Mouse (Mus musculus) ovary, adult 10 weeks (tissue): ENCODE results near the gene Antxrl. TPM values are rescaled to one million over a fixed set of nuclear protein-coding genes. Genes with fewer than 3 reads are reported as not detected.

Source experiments
- polyA plus RNA-seq: library from polyadenylated mRNA; stranded (reverse); fragments of 350-450 nt; fragmentation: Illumina TruSeq; extraction: RNeasy Lipid Tissue Mini Kit (QIAGEN cat#74804); gene quantifications from one replicate; pipeline ENCODE4 v1.2.3, GENCODE M21; 2014

Antxrl gene
- not detected for polyA plus RNA-seq

GRCm38 (mm10) chr14:34052516-34052915, at the start of gene Antxrl:
TSS of gene Antxrl (plus strand) at chr14:34052707.

DNA sequence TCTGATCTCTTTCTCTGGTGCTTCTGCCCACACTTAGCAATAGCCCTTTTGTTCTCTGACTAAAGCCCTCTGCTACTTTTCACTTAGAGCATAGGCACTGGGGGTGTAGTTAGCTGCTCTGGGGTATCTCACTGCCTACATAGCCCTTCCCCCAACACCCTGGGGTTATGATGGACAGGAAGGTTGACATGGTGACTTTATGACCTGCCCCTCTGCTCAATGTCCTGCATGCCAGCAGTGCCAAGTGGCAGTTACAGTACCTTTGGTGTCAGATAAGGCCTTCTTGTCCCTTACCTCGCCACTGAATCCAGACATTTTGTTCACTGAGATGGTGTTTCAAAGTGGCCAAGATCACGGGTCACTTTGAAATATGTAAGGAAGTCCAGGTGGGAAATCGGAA, 37.4 kb upstream of the Antxrl start, which contains the start of gene Gm30083:
Gene Gm30083, minus strand, starts transcription at position 120 of the 400 bp plus-strand sequence.

GRCm38 (mm10) chr14:34016381-34016780, 36.1 kb upstream of the Antxrl start, which contains the start of gene Gm5460:
TSS of gene Gm5460 (plus strand) at chr14:34016758.

GRCm38 (mm10) chr14:34085731-34086130, 33.2 kb downstream of the Antxrl start, which contains the start of gene Anxa8:
TSS of gene Anxa8 (plus strand) at chr14:34085981.

GRCm38 (mm10) chr14:34102601-34103000, 50.1 kb downstream of the Antxrl start, which contains the start of gene A630023A22Rik:
TSS of gene A630023A22Rik (minus strand) at chr14:34102754.

Other genes starting within 250 kb of the Antxrl start
- gene Gdf10, start 129.1 kb upstream of the Antxrl start, polyA plus RNA-seq, result 6.8 TPM
- not detected for gene Gdf2, start 111.7 kb upstream of the Antxrl start, polyA plus RNA-seq
- gene Rbp3, start 98.7 kb upstream of the Antxrl start, polyA plus RNA-seq, result 0.09 TPM
- gene Zfp488, start 73.9 kb upstream of the Antxrl start, polyA plus RNA-seq, result not detected
- not detected for gene Gm30083, start 37.5 kb upstream of the Antxrl start, polyA plus RNA-seq
- not detected for gene Gm5460, start 35.9 kb upstream of the Antxrl start, polyA plus RNA-seq
- 3.6 TPM for gene Anxa8, start 33.3 kb downstream of the Antxrl start, polyA plus RNA-seq
- not detected for gene A630023A22Rik, start 50.0 kb downstream of the Antxrl start, polyA plus RNA-seq
- not detected for gene Npy4r, start 99.8 kb downstream of the Antxrl start, polyA plus RNA-seq
- gene Gprin2, start 148.9 kb downstream of the Antxrl start, polyA plus RNA-seq, result 0.48 TPM
- 1.9 TPM for gene Syt15, start 166.9 kb downstream of the Antxrl start, polyA plus RNA-seq